Mouse (Mus musculus) gastrocnemius, postnatal 14 days (tissue): Measurements from ENCODE around the gene Eif3f. TPM values are rescaled to one million over a fixed set of nuclear protein-coding genes. Genes with fewer than 3 reads are reported as not detected.

Source experiments
- DNase-seq: peaks from one replicate; pipeline ENCODE4 v3.0.0; 2021; ENCODE audit warnings: mixed read lengths
- intact Hi-C: fragments of 180-260 bp; cut with DNase I; formaldehyde crosslinking; loops from one replicate; pipeline ENCODE4 v1.15.1; 2025; ENCODE audit warnings: low total_unique reads
- total RNA-seq, 2 experiments: library from RNA; stranded (reverse); gene quantifications; 2 replicates each; pipeline ENCODE4 v1.2.3; 2021

Gene Eif3f
- total RNA-seq, 2 experiments from 2014 or later = 98.1 to 105 TPM

DNA sequence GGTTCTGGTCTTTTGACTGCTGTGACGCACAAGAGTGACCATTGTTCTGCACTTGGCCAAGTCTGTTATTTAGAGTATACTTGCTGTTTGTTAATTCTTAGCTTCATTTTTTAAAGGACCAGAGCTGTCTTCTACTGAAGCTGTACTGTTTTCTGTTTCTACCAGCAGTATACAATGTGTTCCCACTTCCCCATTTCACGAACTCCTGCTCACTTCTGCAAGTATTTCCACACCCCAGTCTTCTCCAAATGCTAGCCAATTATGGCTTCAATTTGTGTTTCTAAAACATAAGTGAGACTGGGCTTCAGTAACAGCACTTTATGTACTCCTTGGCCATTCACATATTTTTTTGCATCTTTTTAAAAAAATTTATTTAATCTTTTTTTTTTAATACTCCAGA, 23.5 kb downstream of the Eif3f start:
- intact Hi-C loops = no loop called here
- DNase-seq = no peak

- intact Hi-C loops = loop anchor here (2.0 kb wide), 1 partner anchor 63 kb away; no protein-coding TSS in a partner anchor
These were observed 31.8 kb downstream of the Eif3f start for GRCm38 (mm10) chr7:108965968-108966367.

DNA sequence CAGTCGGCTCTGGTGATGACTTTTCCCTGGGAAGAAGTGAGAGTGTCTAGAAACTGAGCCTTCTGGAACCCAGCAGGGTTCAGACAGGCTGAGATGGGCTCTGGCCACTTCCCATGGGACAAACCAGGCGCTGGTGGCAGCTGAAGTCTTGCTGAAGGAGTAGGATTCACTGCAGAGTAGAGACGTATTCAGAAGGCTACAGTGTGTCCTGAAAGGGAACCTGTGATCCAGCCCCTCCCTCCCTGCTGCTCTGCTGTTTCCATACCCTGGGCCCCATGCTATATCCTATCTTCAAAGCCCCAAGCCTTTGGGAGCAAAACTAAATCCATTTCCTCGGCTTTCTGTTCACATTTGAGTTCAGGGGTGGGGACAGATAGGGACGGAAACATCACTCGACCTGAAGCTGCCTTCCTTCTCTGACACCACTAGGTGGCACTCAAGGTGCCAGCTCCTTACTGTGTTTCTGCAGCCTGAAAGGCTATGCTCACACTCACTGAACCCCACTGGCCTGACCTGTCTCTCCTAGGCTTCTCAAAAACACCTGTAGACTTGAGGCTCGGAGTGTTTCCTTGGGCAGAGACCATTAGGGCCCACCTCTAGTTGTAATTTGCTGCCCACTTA, 32.6 kb downstream of the Eif3f start:
- intact Hi-C loops = loop anchor here (2.0 kb wide), 1 partner anchor 62 kb away; no protein-coding TSS in a partner anchor
- peak; percentile 26 for DNase-seq

More at GRCm38 (mm10) chr7:108965968-108966367, 31.8 kb downstream of the Eif3f start:
- no peak for DNase-seq

DNA sequence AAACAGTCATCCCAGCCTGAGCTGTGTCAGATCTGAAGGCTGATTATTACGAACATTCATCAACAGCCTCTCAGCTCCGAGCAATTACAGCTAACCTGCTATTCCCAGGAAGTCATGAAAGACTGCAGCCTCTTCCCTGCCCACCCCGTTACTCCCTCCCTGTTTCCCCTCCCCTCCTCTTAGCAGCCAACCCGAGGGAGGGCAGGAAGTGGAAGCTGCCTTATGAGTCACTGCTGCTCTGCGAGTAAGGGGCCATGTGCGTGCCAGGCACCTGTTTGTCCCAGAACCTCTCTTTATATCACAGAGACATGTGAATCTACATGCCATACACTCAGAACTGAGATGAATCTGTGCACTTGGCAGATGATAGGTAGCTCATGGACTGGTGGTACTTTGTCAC, 34.0 kb downstream of the Eif3f start:
- no peak for DNase-seq
- intact Hi-C loops = no loop called here

DNA sequence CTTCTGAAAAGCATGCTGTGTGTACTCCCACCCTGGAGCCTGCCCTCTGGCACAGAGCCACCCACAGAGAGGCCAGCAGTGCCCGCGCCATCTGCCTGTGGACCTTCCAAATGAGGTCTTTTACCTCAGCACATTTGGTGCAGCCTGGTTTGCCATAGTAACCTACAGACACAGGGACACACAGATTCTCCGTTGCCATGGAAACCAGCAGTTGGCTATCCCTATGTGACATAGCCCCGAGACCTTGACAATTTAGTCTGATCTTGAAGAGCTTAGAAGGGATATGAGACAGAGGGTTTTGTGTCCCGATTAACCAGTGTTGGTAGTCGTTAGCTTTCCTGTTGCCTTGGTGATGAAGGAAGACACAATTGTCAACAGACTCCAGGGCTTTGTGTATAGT, 38.1 kb downstream of the Eif3f start:
- no peak for DNase-seq
- intact Hi-C loops = no loop called here

GRCm38 (mm10) chr7:108985934-108986708, 51.9 kb downstream of the Eif3f start:
- intact Hi-C loops = no loop called here
- DNase-seq = no peak

DNA sequence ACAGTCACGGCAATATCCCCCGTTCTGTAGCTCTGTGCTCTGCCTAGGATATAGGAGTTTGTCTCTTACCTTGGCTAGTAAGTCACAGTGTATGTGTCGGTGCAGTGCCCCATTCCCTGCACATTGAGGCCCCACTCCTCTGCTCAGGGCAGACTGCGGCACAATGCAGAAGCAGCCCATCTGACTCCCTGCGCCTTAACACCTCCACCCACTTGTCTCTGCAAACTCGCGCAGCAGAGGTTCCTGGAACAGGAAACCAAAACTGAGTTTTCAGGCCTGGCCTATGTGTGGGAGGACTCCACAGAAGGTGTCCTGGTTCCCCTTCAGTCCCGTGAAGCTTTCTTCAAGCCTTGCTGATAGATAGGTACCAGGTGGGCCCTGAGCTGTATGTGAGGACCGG, 57.0 kb downstream of the Eif3f start:
- intact Hi-C loops = no loop called here

More for the DNA sequence above, 57.0 kb downstream of the Eif3f start:
- DNase-seq = no peak

Other genes starting within 250 kb of the Eif3f start
- not detected for gene Olfr512, start 221.1 kb upstream of the Eif3f start, total RNA-seq
- not detected for gene Olfr513, start 183.4 kb upstream of the Eif3f start, total RNA-seq
- not detected for gene Olfr514, start 108.4 kb upstream of the Eif3f start, total RNA-seq
- not detected for gene Olfr516, start 83.9 kb upstream of the Eif3f start, total RNA-seq
- gene Olfr517, start 62.0 kb upstream of the Eif3f start, total RNA-seq = not detected
- not detected for gene Olfr518, start 49.4 kb upstream of the Eif3f start, total RNA-seq
- not detected for gene Olfr519, start 40.0 kb upstream of the Eif3f start, total RNA-seq
- under 1 TPM; 0.66 to 0.70 TPM for gene Nlrp10, start 4.2 kb upstream of the Eif3f start, total RNA-seq
- gene Tub, start 15.9 kb downstream of the Eif3f start, total RNA-seq = 1 to 10 TPM in 1 of 2 experiments, under 1 TPM in 1; 0.89 to 1.3 TPM
- 1 to 10 TPM; 1.5 to 1.7 TPM for gene Ric3, start 148.9 kb downstream of the Eif3f start, total RNA-seq
- 1 to 10 TPM; 4.1 to 5.1 TPM for gene Lmo1, start 240.8 kb downstream of the Eif3f start, total RNA-seq